In the genomic region with DNA sequence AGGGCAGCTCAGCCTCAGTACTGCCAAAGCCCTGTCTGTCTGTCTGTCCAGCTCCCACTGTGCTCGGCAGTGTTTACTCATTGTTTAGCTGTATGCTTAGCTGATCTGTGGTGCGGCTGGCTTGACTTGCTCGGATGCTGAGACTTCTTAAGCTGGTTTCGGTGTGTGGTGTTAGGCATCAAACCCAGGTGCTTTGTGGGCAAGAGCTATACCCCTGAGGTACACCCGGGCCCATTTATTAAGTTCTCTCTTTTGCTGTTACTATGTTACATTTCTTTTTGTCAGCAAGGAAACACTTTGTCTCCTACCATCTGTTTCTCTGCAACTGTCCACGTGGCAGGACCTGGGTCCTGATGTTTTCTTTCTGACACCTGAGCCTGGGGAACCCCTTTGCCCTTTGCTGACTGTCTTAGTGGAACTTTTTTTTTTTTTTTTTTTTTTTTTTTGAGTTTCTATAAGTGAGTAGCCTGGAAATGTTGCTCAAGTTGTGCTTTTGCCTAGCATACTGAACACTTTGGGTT, we compare ENCODE assay signal across 10 mouse cellular contexts.
DNase-seq lines count a peak whose midpoint lies in the region; ATAC-seq lines count a peak whose summit lies in the region.
"Had no signal": no experiment of that assay in that cellular context is flagged by ENCODE, and none has a peak within 500 bp of the region (broad histone marks: within the 10 kb centered on the region; RNA-seq: fewer than 3 reads in every experiment).

No protein-coding gene starts in this region.

- H3K4me2 ChIP-seq in hindbrain, embryonic 13.5 days = no peak overlapping the region
- H3K4me2 ChIP-seq in intestine, embryonic 15.5 days (replicated peaks) = peak overlapping the region; percentile 52
- H3K4me2 ChIP-seq in stomach, embryonic 16.5 days (ENCODE audit: low read depth, low read length) = peak overlapping the region; percentile 36
- H3K4me2 ChIP-seq: midbrain, embryonic 13.5 days had no signal

- DNase-seq in hindbrain, embryonic 10.5 days (ENCODE audit: low spot score) = no peak
- peak; percentile 39 for DNase-seq in thymus, postnatal 4 days
- DNase-seq in thymus, adult 18-20 months = no peak
- no peak for DNase-seq in c-Kit-positive CD71-positive TER-119-positive erythroid progenitor cells, embryonic 14.5 days (ENCODE audit: low spot score)
- no peak for DNase-seq in liver
- DNase-seq: cerebellum, adult 9-10 months had no signal

- H3K9ac ChIP-seq in hindbrain, embryonic 13.5 days = no peak overlapping the region
- no peak overlapping the region for H3K9ac ChIP-seq in intestine, embryonic 15.5 days
- peak overlapping the region; percentile 26; the same call in 1 of the 2 replicates for H3K9ac ChIP-seq in stomach, embryonic 16.5 days (ENCODE audit: low read length)
- H3K9ac ChIP-seq: midbrain, embryonic 13.5 days had no signal

- ATAC-seq in hindbrain, embryonic 13.5 days (ENCODE audit: low FRiP score) = no peak
- ATAC-seq in intestine, embryonic 15.5 days = no peak; the same call in 1 of the 2 replicates
- ATAC-seq in stomach, embryonic 16.5 days (ENCODE audit: insufficient read depth, low FRiP score) = no peak
- ATAC-seq: midbrain, embryonic 13.5 days had no signal

- no peaks in the 10 kb centered on the region for H3K27me3 ChIP-seq in hindbrain, embryonic 10.5 days (ENCODE audit: insufficient read depth, poor library complexity, severe bottlenecking)
- no peaks in the 10 kb centered on the region for H3K27me3 ChIP-seq in hindbrain, embryonic 13.5 days
- no peaks in the 10 kb centered on the region for H3K27me3 ChIP-seq in intestine, embryonic 15.5 days (replicated peaks)
- H3K27me3 ChIP-seq in stomach, embryonic 16.5 days (ENCODE audit: control insufficient read depth, insufficient read depth, low read length) = no peaks in the 10 kb centered on the region
- H3K27me3 ChIP-seq: midbrain, embryonic 13.5 days had no signal

- H3K27ac ChIP-seq in hindbrain, embryonic 10.5 days = peak overlapping the region; percentile 41; the same call in 1 of the 2 replicates
- no peak overlapping the region for H3K27ac ChIP-seq in hindbrain, embryonic 13.5 days
- H3K27ac ChIP-seq in intestine, embryonic 15.5 days = peak overlapping the region; percentile 77
- H3K27ac ChIP-seq in stomach, embryonic 16.5 days (ENCODE audit: low read length) = peak overlapping the region; percentile 82
- H3K27ac ChIP-seq: midbrain, embryonic 13.5 days had no signal

- no peak overlapping the region for H3K4me3 ChIP-seq in hindbrain, embryonic 10.5 days
- H3K4me3 ChIP-seq in hindbrain, embryonic 13.5 days = no peak overlapping the region
- peak overlapping the region; percentile 22 for H3K4me3 ChIP-seq in intestine, embryonic 15.5 days (replicated peaks)
- H3K4me3 ChIP-seq in stomach, embryonic 16.5 days (replicated peaks; ENCODE audit: low read length) = peak overlapping the region; percentile 33
- H3K4me3 ChIP-seq: midbrain, embryonic 13.5 days had no signal

- WGBS in hindbrain, embryonic 10.5 days = 67% methylated on average over 6 of the region's 6 CpGs
- whole genome bisulfite sequencing in hindbrain, embryonic 13.5 days = 74% methylated on average over 6 of the region's 6 CpGs
- WGBS in intestine, embryonic 15.5 days = 52% methylated on average over 6 of the region's 6 CpGs
- WGBS in stomach, embryonic 16.5 days = 36% methylated on average over 6 of the region's 6 CpGs

- H3K4me1 ChIP-seq in hindbrain, embryonic 10.5 days (replicated peaks) = peaks cover 13% of the 10 kb centered on the region
- peaks cover 40% of the 10 kb centered on the region for H3K4me1 ChIP-seq in hindbrain, embryonic 13.5 days (replicated peaks)
- H3K4me1 ChIP-seq in intestine, embryonic 15.5 days (replicated peaks) = peaks cover 36% of the 10 kb centered on the region
- H3K4me1 ChIP-seq in stomach, embryonic 16.5 days (ENCODE audit: control insufficient read depth, insufficient read depth, low read length) = peaks cover 46% of the 10 kb centered on the region

- no peaks in the 10 kb centered on the region for H3K9me3 ChIP-seq in hindbrain, embryonic 10.5 days
- H3K9me3 ChIP-seq in hindbrain, embryonic 13.5 days = no peaks in the 10 kb centered on the region
- no peaks in the 10 kb centered on the region for H3K9me3 ChIP-seq in intestine, embryonic 15.5 days
- no peaks in the 10 kb centered on the region for H3K9me3 ChIP-seq in stomach, embryonic 16.5 days (replicated peaks; ENCODE audit: control insufficient read depth, low read length)
- H3K9me3 ChIP-seq: midbrain, embryonic 13.5 days had no signal

- H3K36me3 ChIP-seq in hindbrain, embryonic 10.5 days = no peaks in the 10 kb centered on the region
- H3K36me3 ChIP-seq in hindbrain, embryonic 13.5 days = no peaks in the 10 kb centered on the region
- H3K36me3 ChIP-seq in intestine, embryonic 15.5 days = no peaks in the 10 kb centered on the region
- no peaks in the 10 kb centered on the region for H3K36me3 ChIP-seq in stomach, embryonic 16.5 days (ENCODE audit: control insufficient read depth, insufficient read depth, low read length)
- H3K36me3 ChIP-seq: midbrain, embryonic 13.5 days had no signal

Comparison
In these comparisons a context has a peak if more than half of its experiments do, and no peak if none do; other contexts are left out.
1. H3K4me3 ChIP-seq: peak in intestine, embryonic 15.5 days (single experiment) and stomach, embryonic 16.5 days (single experiment); none in hindbrain, embryonic 10.5 days (single experiment) and hindbrain, embryonic 13.5 days (single experiment).